Mouse (Mus musculus): Measurements from ENCODE around the gene Fem1b. TPM values are rescaled to one million over a fixed set of nuclear protein-coding genes. Genes with fewer than 3 reads are reported as not detected.

The Fem1b gene
- polyA plus RNA-seq, 1 experiment from 2014 or later: 49.0 TPM

DNA sequence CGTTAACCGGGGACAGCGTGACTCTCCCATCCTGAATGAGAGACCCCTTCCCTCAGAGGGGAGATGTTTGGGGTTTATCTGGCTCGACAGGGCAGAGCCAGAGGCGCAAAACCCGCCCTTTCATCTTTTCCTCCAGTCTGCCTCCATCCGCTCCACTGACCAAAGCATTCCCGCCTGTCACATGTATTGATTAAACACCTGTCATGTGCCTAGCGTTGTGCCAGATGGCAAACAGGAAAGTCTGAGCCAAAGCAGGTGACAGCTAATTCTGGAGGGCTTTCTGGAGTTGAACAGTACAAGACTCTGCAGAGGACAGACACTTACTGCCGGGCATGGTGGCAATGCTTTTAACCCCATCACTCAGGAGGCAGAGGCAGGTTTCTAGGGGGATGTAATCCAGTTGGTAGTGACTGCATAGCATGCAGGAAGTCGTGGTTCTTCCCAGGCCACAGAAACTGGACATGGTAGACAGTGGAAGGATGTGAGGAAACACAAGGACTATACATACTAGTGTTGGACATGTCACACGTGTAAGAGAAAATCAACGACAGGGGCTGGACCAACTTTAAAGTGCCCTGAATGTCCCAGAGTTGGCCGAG is 27.5 kb upstream of the Fem1b start:
- H3K27ac ChIP-seq (replicated peaks): peak overlapping the region; percentile 76; the same call in 1 of the 2 replicates
- WGBS: 16% methylated on average over 14 of the region's 14 CpGs
- ATAC-seq (replicated peaks): peak; percentile 11; the same call in 1 of the 2 replicates

GRCm38 (mm10) chr9:62838506-62839171 is 26.9 kb upstream of the Fem1b start, which contains the start of gene Cln6:
Cln6 (plus strand) TSS chr9:62838785.
- Histone ChIP-seq H3K4me3 (peak within 1 kb of the TSS; percentile 62), H3K4me1 (peaks cover 14% of the 10 kb centered on the region), H3K27ac (replicated peaks) (peak within 1 kb of the TSS; percentile 76), H3K36me3 (no peaks in the 10 kb centered on the region), H3K9ac (replicated peaks) (peak within 1 kb of the TSS; percentile 80), H3K27me3 (no peaks in the 10 kb centered on the region), H3K9me3 (no peaks in the 10 kb centered on the region), H3K4me2 (replicated peaks) (peak within 1 kb of the TSS; percentile 85)
- 2% methylated on average over 41 of the region's 48 CpGs for WGBS
- ATAC-seq (replicated peaks): peak; percentile 83

More for the DNA sequence above, 27.5 kb upstream of the Fem1b start:
- Histone ChIP-seq H3K27me3 (no peaks in the 10 kb centered on the region), H3K9me3 (no peaks in the 10 kb centered on the region), H3K4me1 (peaks cover 14% of the 10 kb centered on the region), H3K4me2 (replicated peaks) (peak overlapping the region; percentile 85), H3K36me3 (no peaks in the 10 kb centered on the region), H3K4me3 (peak overlapping the region; percentile 62), H3K9ac (replicated peaks) (peak overlapping the region; percentile 80)

DNA sequence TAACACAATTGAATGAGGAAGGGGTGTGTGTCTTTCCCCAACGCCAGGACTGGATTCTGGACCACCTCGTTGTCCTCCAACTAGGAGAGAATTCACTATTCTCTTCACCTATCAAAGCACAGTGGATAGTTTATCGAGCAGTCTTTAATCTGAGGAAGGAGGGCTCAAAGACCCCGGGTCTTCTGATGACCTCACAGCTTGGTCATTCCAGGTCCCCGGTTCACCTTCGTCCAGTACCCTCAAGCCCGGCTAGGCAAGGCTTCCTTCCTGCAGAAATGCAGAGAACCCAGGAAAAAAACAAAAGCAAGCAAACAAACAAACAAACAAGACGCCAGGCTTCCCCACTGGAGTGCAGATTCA is 26.4 kb upstream of the Fem1b start:
- Histone ChIP-seq H3K4me2 (replicated peaks) (peak overlapping the region; percentile 85), H3K27me3 (no peaks in the 10 kb centered on the region), H3K9ac (replicated peaks) (0 out of 2 replicates have a peak overlapping the region, but pooled peaks have one; percentile 80), H3K36me3 (no peaks in the 10 kb centered on the region), H3K27ac (replicated peaks) (0 out of 2 replicates have a peak overlapping the region, but pooled peaks have one; percentile 4), H3K4me1 (peaks cover 14% of the 10 kb centered on the region), H3K9me3 (no peaks in the 10 kb centered on the region), H3K4me3 (peak overlapping the region; percentile 62)
- WGBS: 13% methylated on average over 8 of the region's 8 CpGs
- ATAC-seq (replicated peaks): peak; percentile 24

- Histone ChIP-seq H3K4me2 (replicated peaks) (no peak overlapping the region), H3K9me3 (no peaks in the 10 kb centered on the region), H3K27ac (replicated peaks) (0 out of 2 replicates have a peak overlapping the region, but pooled peaks have one; percentile 4), H3K4me3 (no peak overlapping the region), H3K36me3 (no peaks in the 10 kb centered on the region), H3K27me3 (no peaks in the 10 kb centered on the region), H3K4me1 (peaks cover 14% of the 10 kb centered on the region), H3K9ac (replicated peaks) (no peak overlapping the region)
- WGBS: 62% methylated on average over 3 of the region's 3 CpGs
- no peak for ATAC-seq (replicated peaks)
Observed at GRCm38 (mm10) chr9:62837611-62838010, 25.9 kb upstream of the Fem1b start.

- Histone ChIP-seq H3K4me3 (no peak overlapping the region), H3K4me2 (replicated peaks) (no peak overlapping the region), H3K4me1 (peaks cover 14% of the 10 kb centered on the region), H3K27ac (replicated peaks) (no peak overlapping the region), H3K27me3 (no peaks in the 10 kb centered on the region), H3K36me3 (no peaks in the 10 kb centered on the region), H3K9ac (replicated peaks) (no peak overlapping the region), H3K9me3 (no peaks in the 10 kb centered on the region)
- WGBS: 46% methylated on average over 4 of the region's 4 CpGs
- no peak for ATAC-seq (replicated peaks)
Observed at GRCm38 (mm10) chr9:62835705-62836446, 24.1 kb upstream of the Fem1b start.

DNA sequence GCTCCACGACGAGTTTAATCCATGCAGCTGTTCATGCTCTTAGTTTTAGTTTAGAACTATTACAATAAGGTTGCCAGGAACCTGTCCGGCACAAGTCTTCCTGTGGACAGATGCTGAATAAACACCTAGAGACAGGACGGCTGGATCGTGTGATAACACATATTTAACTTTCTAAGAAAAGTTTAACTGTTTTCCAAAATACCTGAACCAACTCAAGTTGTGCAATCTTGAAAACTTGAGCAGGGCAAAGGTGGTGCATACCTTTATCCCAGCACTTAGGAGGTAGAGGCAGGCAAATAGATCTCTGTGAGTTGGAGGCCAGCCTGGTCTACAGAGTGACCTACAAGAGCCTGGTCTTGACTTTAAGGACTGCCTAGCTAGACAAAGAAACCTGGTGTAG is 23.2 kb upstream of the Fem1b start:
- Histone ChIP-seq H3K9ac (replicated peaks) (no peak overlapping the region), H3K4me3 (no peak overlapping the region), H3K9me3 (no peaks in the 10 kb centered on the region), H3K27ac (replicated peaks) (no peak overlapping the region), H3K4me1 (peaks cover 14% of the 10 kb centered on the region), H3K27me3 (no peaks in the 10 kb centered on the region), H3K36me3 (no peaks in the 10 kb centered on the region), H3K4me2 (replicated peaks) (no peak overlapping the region)
- WGBS: 81% methylated on average over 5 of the region's 5 CpGs
- no peak for ATAC-seq (replicated peaks)

GRCm38 (mm10) chr9:62829877-62830276 is 18.1 kb upstream of the Fem1b start:
- H3K27me3 ChIP-seq: no peaks in the 10 kb centered on the region
- H3K36me3 ChIP-seq: no peaks in the 10 kb centered on the region
- no peaks in the 10 kb centered on the region for H3K9me3 ChIP-seq
- no peak for ATAC-seq (replicated peaks)
- no peak overlapping the region for H3K9ac ChIP-seq (replicated peaks)
- no peak overlapping the region for H3K4me3 ChIP-seq
- no peak overlapping the region for H3K27ac ChIP-seq (replicated peaks)
- 82% methylated on average over 6 of the region's 6 CpGs for WGBS
- H3K4me1 ChIP-seq: peaks cover 12% of the 10 kb centered on the region
- no peak overlapping the region for H3K4me2 ChIP-seq (replicated peaks)

DNA sequence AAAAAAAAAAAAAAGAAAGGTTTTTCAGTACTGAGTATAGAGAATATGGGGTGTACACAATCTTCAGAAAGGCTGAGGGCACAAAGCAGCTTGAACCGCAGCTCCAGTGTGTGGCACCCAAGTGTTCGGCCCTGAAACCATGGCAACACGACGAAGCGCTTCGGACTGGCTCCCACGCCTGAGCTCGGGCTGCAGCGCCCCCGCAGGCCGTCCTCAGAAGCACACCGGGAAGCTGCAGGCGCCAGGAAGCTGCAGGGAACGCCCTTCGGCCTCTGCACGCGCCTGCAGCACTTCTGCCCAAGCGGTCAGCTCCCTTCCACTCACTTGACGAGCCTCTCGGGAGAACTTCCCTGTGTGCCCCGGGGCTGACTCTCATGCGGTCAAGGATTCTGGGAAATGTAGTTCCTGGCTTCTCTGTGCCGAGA is 16.9 kb upstream of the Fem1b start:
- Histone ChIP-seq H3K4me2 (replicated peaks) (peak overlapping the region; percentile 56), H3K36me3 (no peaks in the 10 kb centered on the region), H3K27me3 (no peaks in the 10 kb centered on the region), H3K9me3 (no peaks in the 10 kb centered on the region), H3K27ac (replicated peaks) (peak overlapping the region; percentile 77), H3K9ac (replicated peaks) (peak overlapping the region; percentile 6; the same call in 1 of the 2 replicates), H3K4me3 (peak overlapping the region; percentile 53), H3K4me1 (peaks cover 12% of the 10 kb centered on the region)
- WGBS: under 1% methylated on average over 23 of the region's 23 CpGs
- peak; percentile 95 for ATAC-seq (replicated peaks)

- Histone ChIP-seq H3K9me3 (no peaks in the 10 kb centered on the region), H3K4me1 (peaks cover 12% of the 10 kb centered on the region), H3K4me3 (peak overlapping the region; percentile 53), H3K4me2 (replicated peaks) (peak overlapping the region; percentile 56), H3K36me3 (no peaks in the 10 kb centered on the region), H3K9ac (replicated peaks) (0 out of 2 replicates have a peak overlapping the region, but pooled peaks have one; percentile 6), H3K27me3 (no peaks in the 10 kb centered on the region), H3K27ac (replicated peaks) (peak overlapping the region; percentile 77)
- 2% methylated on average over 24 of the region's 24 CpGs for WGBS
- ATAC-seq (replicated peaks): peak; percentile 8; the same call in 1 of the 2 replicates
Observed at GRCm38 (mm10) chr9:62827939-62828652, 16.4 kb upstream of the Fem1b start.

GRCm38 (mm10) chr9:62826456-62826855 is 14.7 kb upstream of the Fem1b start:
- no peak overlapping the region for H3K4me3 ChIP-seq
- no peaks in the 10 kb centered on the region for H3K36me3 ChIP-seq
- no peak overlapping the region for H3K27ac ChIP-seq (replicated peaks)
- no peaks in the 10 kb centered on the region for H3K9me3 ChIP-seq
- no peak overlapping the region for H3K4me2 ChIP-seq (replicated peaks)
- 7% methylated on average over 7 of the region's 7 CpGs for WGBS
- peaks cover 12% of the 10 kb centered on the region for H3K4me1 ChIP-seq
- H3K9ac ChIP-seq (replicated peaks): no peak overlapping the region
- ATAC-seq (replicated peaks): no peak
- H3K27me3 ChIP-seq: no peaks in the 10 kb centered on the region

- WGBS: 3% methylated on average over 9 of the region's 9 CpGs
Observed at GRCm38 (mm10) chr9:62825791-62826393, 14.2 kb upstream of the Fem1b start.

More at GRCm38 (mm10) chr9:62825791-62826393, 14.2 kb upstream of the Fem1b start:
- H3K4me3 ChIP-seq: no peak overlapping the region
- no peaks in the 10 kb centered on the region for H3K27me3 ChIP-seq
- H3K9me3 ChIP-seq: no peaks in the 10 kb centered on the region
- H3K4me2 ChIP-seq (replicated peaks): no peak overlapping the region
- no peak overlapping the region for H3K9ac ChIP-seq (replicated peaks)
- H3K36me3 ChIP-seq: no peaks in the 10 kb centered on the region
- H3K27ac ChIP-seq (replicated peaks): peak overlapping the region; percentile 28; the same call in 1 of the 2 replicates
- ATAC-seq (replicated peaks): no peak
- peaks cover 12% of the 10 kb centered on the region for H3K4me1 ChIP-seq

Data from forebrain, embryonic 15.5 days (tissue).